Mouse (Mus musculus): ENCODE measurements around the gene Mapk9. TPM values are rescaled to one million over a fixed set of nuclear protein-coding genes. Genes with fewer than 3 reads are reported as not detected.

Gene Mapk9
- polyA plus RNA-seq, 1 experiment from 2014 or later: 16.7 TPM

- H3K27ac ChIP-seq (replicated peaks): no peak overlapping the region
- WGBS (ENCODE audit: insufficient replicate concordance): 57% methylated on average over 4 of the region's 4 CpGs
Measured at GRCm38 (mm10) chr11:49861139-49861538, 14.6 kb downstream of the Mapk9 start.

DNA sequence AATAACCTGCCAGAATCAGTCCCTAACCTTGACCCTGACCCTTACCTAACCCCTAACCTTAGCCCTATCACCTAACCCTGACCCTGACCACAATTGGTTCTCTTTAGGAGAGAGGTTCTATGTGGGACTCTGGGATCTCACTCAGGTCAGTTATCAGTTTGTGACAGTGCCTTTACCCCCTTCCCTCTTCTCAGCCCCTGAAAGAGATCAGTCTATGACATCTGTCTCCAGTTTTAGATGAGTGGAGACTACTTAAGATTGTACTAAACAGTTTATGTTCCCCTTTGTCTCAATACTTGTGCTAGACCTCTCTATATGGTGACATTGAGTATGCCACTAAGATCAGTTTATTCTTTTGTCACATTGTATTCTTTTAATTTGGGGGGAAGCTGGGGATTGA is 17.4 kb downstream of the Mapk9 start:
- peaks cover 29% of the 10 kb centered on the region for H3K36me3 ChIP-seq (replicated peaks)
- no peaks in the 10 kb centered on the region for H3K9me3 ChIP-seq (replicated peaks)
- peaks cover 24% of the 10 kb centered on the region for H3K4me1 ChIP-seq (replicated peaks)
- no peak overlapping the region for H3K4me3 ChIP-seq (replicated peaks)
- H3K27me3 ChIP-seq: no peaks in the 10 kb centered on the region
- no peak overlapping the region for H3K9ac ChIP-seq
- H3K4me2 ChIP-seq: no peak overlapping the region
- H3K27ac ChIP-seq (replicated peaks): no peak overlapping the region
- peak; percentile 61 for ATAC-seq (ENCODE audit: insufficient read depth)

More at GRCm38 (mm10) chr11:49861139-49861538, 14.6 kb downstream of the Mapk9 start:
- peaks cover 29% of the 10 kb centered on the region for H3K4me1 ChIP-seq (replicated peaks)
- ATAC-seq (ENCODE audit: insufficient read depth): no peak
- peaks cover 7% of the 10 kb centered on the region; the same call in 1 of the 2 replicates for H3K36me3 ChIP-seq (replicated peaks)
- H3K9me3 ChIP-seq (replicated peaks): no peaks in the 10 kb centered on the region
- H3K4me2 ChIP-seq: no peak overlapping the region
- H3K4me3 ChIP-seq (replicated peaks): no peak overlapping the region
- no peak overlapping the region for H3K9ac ChIP-seq
- no peaks in the 10 kb centered on the region for H3K27me3 ChIP-seq

GRCm38 (mm10) chr11:49867320-49867719 is 20.8 kb downstream of the Mapk9 start:
- no peak overlapping the region for H3K4me2 ChIP-seq
- peaks cover 15% of the 10 kb centered on the region for H3K4me1 ChIP-seq (replicated peaks)
- no peak overlapping the region for H3K4me3 ChIP-seq (replicated peaks)
- H3K9me3 ChIP-seq (replicated peaks): no peaks in the 10 kb centered on the region
- H3K27ac ChIP-seq (replicated peaks): no peak overlapping the region
- H3K9ac ChIP-seq: no peak overlapping the region
- H3K27me3 ChIP-seq: no peaks in the 10 kb centered on the region
- 72% methylated on average over 5 of the region's 5 CpGs for WGBS (ENCODE audit: insufficient replicate concordance)
- peaks cover 44% of the 10 kb centered on the region for H3K36me3 ChIP-seq (replicated peaks)
- no peak for ATAC-seq (ENCODE audit: insufficient read depth)

DNA sequence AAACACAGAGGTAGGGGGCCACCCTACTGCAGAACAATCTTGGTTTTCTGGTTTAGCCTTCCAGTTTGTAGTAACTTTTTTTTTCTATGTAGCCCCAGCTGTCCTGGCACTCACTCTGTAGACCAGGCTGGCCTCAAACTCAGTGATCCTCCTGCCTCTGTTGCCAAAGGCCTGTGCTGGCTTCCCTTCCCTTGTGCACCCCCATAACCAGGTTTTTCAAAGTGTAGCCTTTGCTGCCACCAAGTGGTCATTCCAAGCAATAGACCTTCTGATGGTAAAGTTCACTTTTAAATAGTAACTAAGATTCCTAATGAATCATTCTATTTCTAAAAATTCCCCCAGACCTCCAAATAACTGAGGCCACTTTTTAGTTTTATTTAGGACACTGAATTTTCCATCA is 23.2 kb downstream of the Mapk9 start:
- no peak overlapping the region for H3K4me2 ChIP-seq
- peak; percentile 29; the same call in 1 of the 2 replicates for ATAC-seq (ENCODE audit: insufficient read depth)

DNA sequence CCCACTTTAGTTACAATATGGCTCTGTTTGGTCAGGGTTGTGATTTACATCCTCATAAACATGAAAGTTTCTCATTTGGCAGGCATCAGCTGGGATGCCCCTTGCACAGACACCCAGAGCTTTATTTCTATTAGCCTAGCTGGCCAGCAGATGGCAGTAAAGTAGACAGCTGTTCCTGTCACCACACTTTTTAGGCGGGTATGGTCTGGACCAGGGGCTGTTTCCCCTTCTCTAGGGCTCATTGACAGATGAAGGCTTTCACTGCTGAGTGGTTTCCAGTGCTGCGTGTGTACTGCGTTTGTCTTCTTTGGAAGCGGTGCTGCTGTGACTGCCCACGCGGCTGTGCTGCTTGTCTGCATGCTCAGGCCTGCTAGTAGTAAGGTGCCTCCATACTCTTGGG is 25.4 kb downstream of the Mapk9 start:
- Histone ChIP-seq H3K27ac (replicated peaks) (no peak overlapping the region), H3K4me3 (replicated peaks) (no peak overlapping the region), H3K4me2 (no peak overlapping the region), H3K9ac (no peak overlapping the region), H3K4me1 (replicated peaks) (peaks cover 17% of the 10 kb centered on the region), H3K9me3 (replicated peaks) (no peaks in the 10 kb centered on the region), H3K36me3 (replicated peaks) (peaks cover 61% of the 10 kb centered on the region), H3K27me3 (no peaks in the 10 kb centered on the region)
- no peak for ATAC-seq (ENCODE audit: insufficient read depth)
- WGBS (ENCODE audit: insufficient replicate concordance): 54% methylated on average over 6 of the region's 6 CpGs

More for the DNA sequence above, 23.2 kb downstream of the Mapk9 start:
- Histone ChIP-seq H3K4me1 (replicated peaks) (peaks cover 17% of the 10 kb centered on the region), H3K9ac (no peak overlapping the region), H3K9me3 (replicated peaks) (no peaks in the 10 kb centered on the region), H3K27me3 (no peaks in the 10 kb centered on the region), H3K27ac (replicated peaks) (no peak overlapping the region), H3K36me3 (replicated peaks) (peaks cover 64% of the 10 kb centered on the region), H3K4me3 (replicated peaks) (no peak overlapping the region)

GRCm38 (mm10) chr11:49872779-49873178 is 26.2 kb downstream of the Mapk9 start:
- Histone ChIP-seq H3K4me2 (peak overlapping the region; percentile 29; the same call in 1 of the 2 replicates), H3K9ac (no peak overlapping the region), H3K4me1 (replicated peaks) (peaks cover 17% of the 10 kb centered on the region), H3K9me3 (replicated peaks) (no peaks in the 10 kb centered on the region), H3K4me3 (replicated peaks) (no peak overlapping the region), H3K36me3 (replicated peaks) (peaks cover 57% of the 10 kb centered on the region), H3K27ac (replicated peaks) (peak overlapping the region; percentile 72), H3K27me3 (no peaks in the 10 kb centered on the region)
- 34% methylated on average over 6 of the region's 6 CpGs for WGBS (ENCODE audit: insufficient replicate concordance)
- ATAC-seq (ENCODE audit: insufficient read depth): peak; percentile 80

GRCm38 (mm10) chr11:49876948-49877817 is 30.6 kb downstream of the Mapk9 start:
- peaks cover 55% of the 10 kb centered on the region for H3K36me3 ChIP-seq (replicated peaks)
- H3K9ac ChIP-seq: no peak overlapping the region
- peaks cover 12% of the 10 kb centered on the region for H3K4me1 ChIP-seq (replicated peaks)
- WGBS (ENCODE audit: insufficient replicate concordance): 80% methylated on average over 8 of the region's 8 CpGs
- no peaks in the 10 kb centered on the region for H3K9me3 ChIP-seq (replicated peaks)
- H3K27ac ChIP-seq (replicated peaks): no peak overlapping the region
- H3K4me3 ChIP-seq (replicated peaks): no peak overlapping the region
- no peak for ATAC-seq (ENCODE audit: insufficient read depth)
- no peaks in the 10 kb centered on the region for H3K27me3 ChIP-seq
- no peak overlapping the region for H3K4me2 ChIP-seq

DNA sequence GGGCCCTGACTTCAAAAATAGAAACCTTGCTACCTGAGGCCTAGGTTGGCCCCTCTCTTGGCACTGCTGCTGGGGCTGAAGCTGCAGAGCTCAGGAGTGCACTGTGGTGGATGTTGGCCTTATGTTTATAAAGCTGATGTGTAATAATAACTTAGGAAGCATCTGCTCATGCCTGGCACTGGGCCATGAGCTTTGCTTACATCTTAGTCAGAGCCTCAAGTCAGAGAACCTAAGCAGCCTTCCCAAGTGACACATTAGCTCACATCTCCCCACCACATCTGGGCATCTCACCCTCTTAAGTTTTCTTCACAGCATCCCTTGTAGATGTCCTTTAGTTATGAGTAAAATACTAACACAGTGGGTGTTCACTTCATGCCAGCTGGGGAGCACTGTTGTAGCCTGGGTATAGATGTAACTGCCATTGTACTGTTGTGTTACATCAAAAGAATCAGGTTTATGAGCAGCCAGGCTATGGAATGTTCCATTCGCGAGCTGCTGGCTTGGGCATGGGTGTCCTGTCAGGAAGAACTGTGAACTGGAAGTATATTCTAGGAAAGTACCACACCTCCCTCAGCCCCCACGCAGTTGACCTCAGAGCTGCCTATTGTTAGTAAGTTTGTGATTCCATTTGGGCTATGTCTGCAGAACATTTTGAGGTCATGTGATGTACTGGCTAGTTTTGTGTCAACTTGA is 33.5 kb downstream of the Mapk9 start:
- peaks cover 46% of the 10 kb centered on the region for H3K36me3 ChIP-seq (replicated peaks)
- no peak overlapping the region for H3K4me3 ChIP-seq (replicated peaks)
- no peaks in the 10 kb centered on the region for H3K4me1 ChIP-seq (replicated peaks)
- ATAC-seq (ENCODE audit: insufficient read depth): no peak
- H3K27me3 ChIP-seq: no peaks in the 10 kb centered on the region
- WGBS (ENCODE audit: insufficient replicate concordance): 72% methylated on average over 3 of the region's 3 CpGs
- no peak overlapping the region for H3K9ac ChIP-seq
- H3K4me2 ChIP-seq: no peak overlapping the region
- no peak overlapping the region for H3K27ac ChIP-seq (replicated peaks)
- H3K9me3 ChIP-seq (replicated peaks): no peaks in the 10 kb centered on the region

- no peak overlapping the region for H3K9ac ChIP-seq
- H3K4me2 ChIP-seq: no peak overlapping the region
- no peak overlapping the region for H3K4me3 ChIP-seq (replicated peaks)
- WGBS (ENCODE audit: insufficient replicate concordance): 78% methylated on average over 3 of the region's 3 CpGs
- no peaks in the 10 kb centered on the region for H3K9me3 ChIP-seq (replicated peaks)
- no peaks in the 10 kb centered on the region for H3K4me1 ChIP-seq (replicated peaks)
- no peaks in the 10 kb centered on the region for H3K27me3 ChIP-seq
- H3K36me3 ChIP-seq (replicated peaks): peaks cover 45% of the 10 kb centered on the region
- H3K27ac ChIP-seq (replicated peaks): no peak overlapping the region
- ATAC-seq (ENCODE audit: insufficient read depth): no peak
Measured at GRCm38 (mm10) chr11:49883394-49883793, 36.8 kb downstream of the Mapk9 start.

- Histone ChIP-seq H3K36me3 (replicated peaks) (peaks cover 20% of the 10 kb centered on the region), H3K9ac (no peak overlapping the region), H3K4me1 (replicated peaks) (0 out of 2 replicates have a peak, but pooled peaks cover 3% of the 10 kb centered on the region), H3K27ac (replicated peaks) (no peak overlapping the region), H3K4me3 (replicated peaks) (no peak overlapping the region), H3K4me2 (no peak overlapping the region), H3K27me3 (no peaks in the 10 kb centered on the region), H3K9me3 (replicated peaks) (no peaks in the 10 kb centered on the region)
- WGBS (ENCODE audit: insufficient replicate concordance): 65% methylated on average over 5 of the region's 5 CpGs
- ATAC-seq (ENCODE audit: insufficient read depth): no peak
Measured at GRCm38 (mm10) chr11:49888469-49888868, 41.9 kb downstream of the Mapk9 start.

GRCm38 (mm10) chr11:49891993-49892392 is 45.4 kb downstream of the Mapk9 start:
- Histone ChIP-seq H3K27ac (replicated peaks) (no peak overlapping the region), H3K4me3 (replicated peaks) (no peak overlapping the region), H3K9ac (no peak overlapping the region), H3K4me2 (no peak overlapping the region), H3K36me3 (replicated peaks) (peaks cover 12% of the 10 kb centered on the region; the same call in 1 of the 2 replicates), H3K9me3 (replicated peaks) (no peaks in the 10 kb centered on the region), H3K27me3 (0 out of 2 replicates have a peak, but pooled peaks cover 10% of the 10 kb centered on the region), H3K4me1 (replicated peaks) (0 out of 2 replicates have a peak, but pooled peaks cover 3% of the 10 kb centered on the region)
- WGBS (ENCODE audit: insufficient replicate concordance): 51% methylated on average over 5 of the region's 5 CpGs
- no peak for ATAC-seq (ENCODE audit: insufficient read depth)
